In the genomic region with DNA sequence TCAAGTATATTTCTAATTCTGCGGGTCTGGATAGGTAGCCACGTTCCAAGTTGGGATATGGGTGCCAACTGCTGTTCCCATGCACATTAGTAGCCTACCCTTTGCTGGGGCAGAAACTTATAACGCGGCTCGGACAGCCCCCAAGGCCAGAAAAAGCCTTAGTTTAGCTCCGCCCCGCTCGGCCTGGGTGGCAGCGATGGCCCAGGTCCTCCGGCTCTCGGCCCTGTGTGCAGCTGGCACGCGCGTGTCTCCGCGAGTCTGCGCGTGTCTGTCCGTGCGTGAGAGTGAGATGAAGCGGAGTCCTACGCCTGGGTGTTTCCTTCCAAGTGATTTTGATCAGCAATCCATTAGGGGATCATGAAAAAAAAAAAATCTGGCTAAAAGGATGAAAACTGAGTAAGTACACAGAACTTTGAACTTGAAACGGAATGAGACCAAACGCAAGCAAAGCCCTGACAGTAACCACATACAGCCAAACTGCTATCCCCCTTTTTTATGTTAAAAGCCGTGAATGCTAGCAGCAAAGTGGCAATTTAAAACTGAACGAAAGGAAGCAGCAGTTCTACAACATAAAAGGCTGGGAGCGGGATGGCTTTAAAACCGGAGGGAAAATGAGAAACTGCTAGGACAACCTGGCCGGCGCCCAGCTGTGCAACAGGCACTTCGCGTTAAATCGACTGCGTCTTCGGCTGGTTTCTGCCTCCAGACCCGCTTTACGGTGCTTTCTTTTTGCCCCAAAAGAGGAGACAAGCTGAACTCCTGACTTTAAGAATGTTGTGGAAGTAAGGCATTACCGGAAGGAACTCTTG, we compare ENCODE assay signal across 8 mouse cellular contexts. TPM values are rescaled to one million over a fixed set of nuclear protein-coding genes. Genes with fewer than 3 reads are reported as not detected.
DNase-seq lines count a peak whose midpoint lies in the region; ATAC-seq and TF ChIP-seq lines count a peak whose summit lies in the region.

A gene (plus strand): TSS at position 185 of the 809 bp plus-strand sequence.

- no peaks in the 10 kb centered on the region for H3K36me3 ChIP-seq in hindbrain, postnatal 0 days (ENCODE audit: insufficient read depth, low read length)
- no peaks in the 10 kb centered on the region for H3K36me3 ChIP-seq in liver, embryonic 14.5 days (replicated peaks; ENCODE audit: control insufficient read depth, insufficient read depth, low read depth)

- no peak for ATAC-seq in cerebellum, adult (ENCODE audit: insufficient number of reproducible peaks, low FRiP score, low TSS enrichment)
- ATAC-seq in hindbrain, postnatal 0 days: peak; percentile 68
- ATAC-seq in liver, embryonic 14.5 days (ENCODE audit: insufficient read depth): 0 out of 2 replicates have a peak, but pooled peaks have one; percentile 43

- peak within 1 kb of the TSS; percentile 6; the same call in 1 of the 2 replicates for H3K9ac ChIP-seq in hindbrain, postnatal 0 days (replicated peaks; ENCODE audit: low read length)
- H3K9ac ChIP-seq in liver, embryonic 14.5 days (replicated peaks): peak within 1 kb of the TSS; percentile 14; the same call in 1 of the 2 replicates

- H3K27ac ChIP-seq in hindbrain, postnatal 0 days: no peak within 1 kb of the TSS
- H3K27ac ChIP-seq in liver, embryonic 14.5 days: no peak within 1 kb of the TSS

- peaks cover 9% of the 10 kb centered on the region; the same call in 1 of the 2 replicates for H3K27me3 ChIP-seq in hindbrain, postnatal 0 days (ENCODE audit: insufficient read depth, low read length)
- peaks cover 24% of the 10 kb centered on the region for H3K27me3 ChIP-seq in liver, embryonic 14.5 days (ENCODE audit: control insufficient read depth, insufficient read depth, low read length)

- no peak for TF ChIP-seq EP300 in liver, embryonic 14.5 days (IDR thresholded peaks at IDR 0.05; ENCODE audit: low read depth)

- WGBS in hindbrain, postnatal 0 days: under 1% methylated on average over 38 of the region's 38 CpGs
- WGBS in liver, embryonic 14.5 days (ENCODE audit: insufficient replicate concordance): 1% methylated on average over 38 of the region's 38 CpGs

- intact Hi-C loops in gastrocnemius, postnatal 14 days (cut with DNase I; ENCODE audit: low total_unique reads): loop anchor here (5.0 kb wide), 1 partner anchor 86 kb away; no protein-coding TSS in a partner anchor

- H3K9me3 ChIP-seq in hindbrain, postnatal 0 days (ENCODE audit: low read length): no peaks in the 10 kb centered on the region
- H3K9me3 ChIP-seq in liver, embryonic 14.5 days (ENCODE audit: control insufficient read depth, low read length): no peaks in the 10 kb centered on the region

- peak; percentile 11 for DNase-seq in cerebellum, adult 11-12 months
- peak; percentile 14 for DNase-seq in cerebellum, adult 9-11 months
- peak; percentile 77 for DNase-seq in gastrocnemius, postnatal 14 days
- DNase-seq in hindbrain, postnatal 0 days (ENCODE audit: low spot score): peak; percentile 57
- DNase-seq in liver, embryonic 14.5 days (ENCODE audit: low read depth in 3 of 3, low spot score in 3 of 3): no peak
- DNase-seq in neural tube, embryonic 10.5 days (ENCODE audit: extremely low spot score, low spot score): peak; percentile 67
- peak; percentile 52 for DNase-seq in urinary bladder, postnatal 25 days (ENCODE audit: low spot score)

- peak within 1 kb of the TSS; percentile 71 for H3K4me2 ChIP-seq in hindbrain, postnatal 0 days (ENCODE audit: low read depth, low read length)
- H3K4me2 ChIP-seq in liver, embryonic 14.5 days (ENCODE audit: low read depth): peak within 1 kb of the TSS; percentile 57

- H3K4me1 ChIP-seq in hindbrain, postnatal 0 days (ENCODE audit: insufficient read depth, low read length): 0 out of 2 replicates have a peak, but pooled peaks cover 4% of the 10 kb centered on the region
- H3K4me1 ChIP-seq in liver, embryonic 14.5 days (replicated peaks; ENCODE audit: control insufficient read depth in 2 of 2, insufficient read depth in 2 of 2, low read length in 1 of 2): no peaks in the 10 kb centered on the region

- peak within 1 kb of the TSS; percentile 48 for H3K4me3 ChIP-seq in hindbrain, postnatal 0 days (ENCODE audit: low read length)
- H3K4me3 ChIP-seq in liver, embryonic 14.5 days (ENCODE audit: insufficient read depth in 1 of 2, low read depth in 2 of 2, low read length in 2 of 2): peak within 1 kb of the TSS; percentile 34 to 48

- TF ChIP-seq CTCF in hindbrain, postnatal 0 days (IDR thresholded peaks at IDR 0.05; ENCODE audit: low read depth): no peak
- TF ChIP-seq CTCF in liver, embryonic 14.5 days (IDR thresholded peaks at IDR 0.05; ENCODE audit: low read depth): no peak

RNA-seq across cellular contexts. Expression of the gene that starts here (rescaled TPM):
- total RNA-seq in gastrocnemius, postnatal 14 days (2021): 10 to 100 TPM; 15.6 to 16.3 TPM
- total RNA-seq in hindbrain, postnatal 0 days (2014; rRNA removed): 2.6 and 4.6 TPM in 2 replicates
- polyA plus RNA-seq in hindbrain, postnatal 0 days (2015; fragmentation: Nextera tagmentation; extraction: Ambion mirVana): 2.5 and 3.1 TPM in 2 replicates
- polyA plus RNA-seq in liver, embryonic 14.5 days (2012; rRNA removed): 1.2 and 1.8 TPM in 2 replicates
- polyA plus RNA-seq in liver, embryonic 14.5 days (2014; fragmentation: Nextera tagmentation; extraction: Ambion mirVana): 2.5 and 3.3 TPM in 2 replicates

Comparison
In these comparisons a context has a peak if more than half of its experiments do, and no peak if none do; other contexts are left out.
1. DNase-seq: peak in cerebellum, adult 11-12 months (single experiment), cerebellum, adult 9-11 months (single experiment), gastrocnemius, postnatal 14 days (single experiment), hindbrain, postnatal 0 days (single experiment), neural tube, embryonic 10.5 days (single experiment) and urinary bladder, postnatal 25 days (single experiment); none in liver, embryonic 14.5 days (0 of 3).